ENCODE assay signal across 8 mouse cellular contexts in genomic region chr10:128888941-128889827, GRCm38 (mm10). TPM values are rescaled to one million over a fixed set of nuclear protein-coding genes. Genes with fewer than 3 reads are reported as not detected.
A peak's percentile ranks its signal among the peaks of the same experiment; 100 is the strongest.
DNase-seq lines count a peak whose midpoint lies in the region; ATAC-seq and TF ChIP-seq lines count a peak whose summit lies in the region.

No protein-coding gene starts in this region.

- peaks cover 26% of the 10 kb centered on the region; the same call in 1 of the 2 replicates for H3K36me3 ChIP-seq in lung, embryonic 14.5 days (ENCODE audit: insufficient read depth)
- peaks cover 35% of the 10 kb centered on the region for H3K36me3 ChIP-seq in forebrain, embryonic 12.5 days (replicated peaks)
- H3K36me3 ChIP-seq in limb, embryonic 14.5 days (ENCODE audit: control insufficient read depth, insufficient read depth, low read length), result peaks cover 35% of the 10 kb centered on the region

- peak overlapping the region; percentile 93 for H3K4me2 ChIP-seq in lung, embryonic 14.5 days
- H3K4me2 ChIP-seq in forebrain, embryonic 12.5 days, result peak overlapping the region; percentile 91
- peak overlapping the region; percentile 89 for H3K4me2 ChIP-seq in limb, embryonic 14.5 days (replicated peaks; ENCODE audit: low read depth, low read length, severe bottlenecking)

- DNase-seq in lung, embryonic 14.5 days, result peak; percentile 49
- no peak for DNase-seq in lung, postnatal 36 days
- DNase-seq in limb, embryonic 14.5 days (ENCODE audit: low spot score), result peak; percentile 89
- DNase-seq in retina, embryonic 14.5 days (ENCODE audit: low spot score), result peak; percentile 83
- no peak for DNase-seq in ovary, postnatal 36 days (ENCODE audit: low spot score)
- no peak for DNase-seq in cerebellum, adult 8-10 months
- no peak for DNase-seq in spleen, postnatal 4 days (ENCODE audit: low spot score in 2 of 2)

- H3K9me3 ChIP-seq in lung, embryonic 14.5 days (ENCODE audit: low read depth, low read length), result no peaks in the 10 kb centered on the region
- no peaks in the 10 kb centered on the region for H3K9me3 ChIP-seq in forebrain, embryonic 12.5 days
- H3K9me3 ChIP-seq in limb, embryonic 14.5 days (ENCODE audit: control insufficient read depth, low read length), result no peaks in the 10 kb centered on the region

- WGBS in lung, embryonic 14.5 days, result 4% methylated on average over 6 of the region's 7 CpGs
- WGBS in forebrain, embryonic 12.5 days, result 3% methylated on average over 7 of the region's 7 CpGs
- 0% methylated on average over 5 of the region's 7 CpGs for WGBS in limb, embryonic 14.5 days

- TF ChIP-seq CTCF in lung, embryonic 14.5 days (IDR thresholded peaks at IDR 0.05; ENCODE audit: low read depth), result no peak

- peak overlapping the region; percentile 44 for H3K9ac ChIP-seq in lung, embryonic 14.5 days
- H3K9ac ChIP-seq in forebrain, embryonic 12.5 days, result peak overlapping the region; percentile 84
- peak overlapping the region; percentile 47 for H3K9ac ChIP-seq in limb, embryonic 14.5 days (ENCODE audit: low read depth, low read length, severe bottlenecking)

- peaks cover 11% of the 10 kb centered on the region for H3K4me1 ChIP-seq in lung, embryonic 14.5 days (ENCODE audit: insufficient read depth)
- peaks cover 42% of the 10 kb centered on the region for H3K4me1 ChIP-seq in forebrain, embryonic 12.5 days
- H3K4me1 ChIP-seq in limb, embryonic 14.5 days (ENCODE audit: control insufficient read depth, insufficient read depth, low read length), result peaks cover 20% of the 10 kb centered on the region

- ATAC-seq in lung, embryonic 14.5 days (ENCODE audit: insufficient read depth), result peak; percentile 25; the same call in 1 of the 2 replicates
- ATAC-seq in forebrain, embryonic 12.5 days (ENCODE audit: low FRiP score), result peak; percentile 47
- peak; percentile 18 for ATAC-seq in limb, embryonic 14.5 days (ENCODE audit: low FRiP score, low read depth)

- TF ChIP-seq POLR2A in limb, embryonic 14.5 days (IDR thresholded peaks at IDR 0.05; ENCODE audit: borderline replicate concordance, extremely low read depth, insufficient read depth, insufficient read length), result no peak

- H3K27ac ChIP-seq in lung, embryonic 14.5 days (ENCODE audit: low read depth), result peak overlapping the region; percentile 67; the same call in 1 of the 2 replicates
- H3K27ac ChIP-seq in forebrain, embryonic 12.5 days, result peak overlapping the region; percentile 95
- H3K27ac ChIP-seq in limb, embryonic 14.5 days (replicated peaks; ENCODE audit: low read depth, low read length), result peak overlapping the region; percentile 70

- 0 out of 2 replicates have a peak, but pooled peaks cover 6% of the 10 kb centered on the region for H3K27me3 ChIP-seq in lung, embryonic 14.5 days (ENCODE audit: insufficient read depth, low read length)
- peaks cover 2% of the 10 kb centered on the region; the same call in 1 of the 2 replicates for H3K27me3 ChIP-seq in forebrain, embryonic 12.5 days
- H3K27me3 ChIP-seq in limb, embryonic 14.5 days (ENCODE audit: control insufficient read depth, insufficient read depth, low read length), result no peaks in the 10 kb centered on the region

- H3K4me3 ChIP-seq in lung, embryonic 14.5 days (ENCODE audit: low read depth, low read length), result peak overlapping the region; percentile 60
- peak overlapping the region; percentile 78 for H3K4me3 ChIP-seq in forebrain, embryonic 12.5 days (replicated peaks)
- peak overlapping the region; percentile 70 for H3K4me3 ChIP-seq in limb, embryonic 14.5 days (replicated peaks; ENCODE audit: low read length)

RNA-seq across cellular contexts. Expression of gene Gdf11, which starts 2.3 kb away (rescaled TPM):
- 3.5 and 4.5 TPM in 2 replicates for polyA plus RNA-seq in lung, embryonic 14.5 days (2014; fragmentation: Nextera tagmentation; extraction: Ambion mirVana)
- 9.3 and 9.6 TPM in 2 replicates for polyA plus RNA-seq in forebrain, embryonic 12.5 days (2016; fragmentation: Nextera tagmentation; extraction: Ambion mirVana)
- 10.8 and 11.8 TPM in 2 replicates for polyA plus RNA-seq in limb, embryonic 14.5 days (2012; rRNA removed)
- 6.3 and 9.2 TPM in 2 replicates for polyA plus RNA-seq in limb, embryonic 14.5 days (2014; fragmentation: Nextera tagmentation; extraction: Ambion mirVana)

RNA-seq across cellular contexts. Expression of gene Cd63, which starts 11.6 kb away (rescaled TPM):
- 458 and 459 TPM in 2 replicates for polyA plus RNA-seq in lung, embryonic 14.5 days (2014; fragmentation: Nextera tagmentation; extraction: Ambion mirVana)
- polyA plus RNA-seq in forebrain, embryonic 12.5 days (2016; fragmentation: Nextera tagmentation; extraction: Ambion mirVana), result 129 and 160 TPM in 2 replicates
- 346 and 448 TPM in 2 replicates for polyA plus RNA-seq in limb, embryonic 14.5 days (2012; rRNA removed)
- 942 and 957 TPM in 2 replicates for polyA plus RNA-seq in limb, embryonic 14.5 days (2014; fragmentation: Nextera tagmentation; extraction: Ambion mirVana)

RNA-seq across cellular contexts. Expression of gene Rdh5, which starts 33.5 kb away (rescaled TPM):
- polyA plus RNA-seq in lung, embryonic 14.5 days (2014; fragmentation: Nextera tagmentation; extraction: Ambion mirVana), result 10.5 and 12.5 TPM in 2 replicates
- polyA plus RNA-seq in forebrain, embryonic 12.5 days (2016; fragmentation: Nextera tagmentation; extraction: Ambion mirVana), result 11.3 and 13.3 TPM in 2 replicates
- 17.9 and 23.2 TPM in 2 replicates for polyA plus RNA-seq in limb, embryonic 14.5 days (2012; rRNA removed)
- polyA plus RNA-seq in limb, embryonic 14.5 days (2014; fragmentation: Nextera tagmentation; extraction: Ambion mirVana), result 11.8 and 12.5 TPM in 2 replicates

RNA-seq across cellular contexts. Expression of gene Bloc1s1, which starts 34.7 kb away (rescaled TPM):
- polyA plus RNA-seq in lung, embryonic 14.5 days (2014; fragmentation: Nextera tagmentation; extraction: Ambion mirVana), result 175 and 180 TPM in 2 replicates
- polyA plus RNA-seq in forebrain, embryonic 12.5 days (2016; fragmentation: Nextera tagmentation; extraction: Ambion mirVana), result 183 and 188 TPM in 2 replicates
- 211 and 285 TPM in 2 replicates for polyA plus RNA-seq in limb, embryonic 14.5 days (2012; rRNA removed)
- polyA plus RNA-seq in limb, embryonic 14.5 days (2014; fragmentation: Nextera tagmentation; extraction: Ambion mirVana), result 242 and 262 TPM in 2 replicates

RNA-seq across cellular contexts. Expression of gene Itga7, which starts 44.4 kb away (rescaled TPM):
- 1.5 and 2.1 TPM in 2 replicates for polyA plus RNA-seq in lung, embryonic 14.5 days (2014; fragmentation: Nextera tagmentation; extraction: Ambion mirVana)
- 0.46 and 0.73 TPM in 2 replicates for polyA plus RNA-seq in forebrain, embryonic 12.5 days (2016; fragmentation: Nextera tagmentation; extraction: Ambion mirVana)
- 22.3 and 24.1 TPM in 2 replicates for polyA plus RNA-seq in limb, embryonic 14.5 days (2012; rRNA removed)
- 7.0 and 11.5 TPM in 2 replicates for polyA plus RNA-seq in limb, embryonic 14.5 days (2014; fragmentation: Nextera tagmentation; extraction: Ambion mirVana)

Comparison
In these comparisons a context has a peak if more than half of its experiments do, and no peak if none do; other contexts are left out.
1. DNase-seq: peak in lung, embryonic 14.5 days (single experiment), limb, embryonic 14.5 days (single experiment) and retina, embryonic 14.5 days (single experiment); none in lung, postnatal 36 days (single experiment), ovary, postnatal 36 days (single experiment), cerebellum, adult 8-10 months (single experiment) and spleen, postnatal 4 days (0 of 2).
2. Peak in every context shown above with its lines, with median percentiles within 50 percentile points of each other: ATAC-seq, H3K27ac ChIP-seq, H3K4me2 ChIP-seq, H3K4me3 ChIP-seq and H3K9ac ChIP-seq.